7 mouse cellular contexts compared by ENCODE assay signal in the genomic region with DNA sequence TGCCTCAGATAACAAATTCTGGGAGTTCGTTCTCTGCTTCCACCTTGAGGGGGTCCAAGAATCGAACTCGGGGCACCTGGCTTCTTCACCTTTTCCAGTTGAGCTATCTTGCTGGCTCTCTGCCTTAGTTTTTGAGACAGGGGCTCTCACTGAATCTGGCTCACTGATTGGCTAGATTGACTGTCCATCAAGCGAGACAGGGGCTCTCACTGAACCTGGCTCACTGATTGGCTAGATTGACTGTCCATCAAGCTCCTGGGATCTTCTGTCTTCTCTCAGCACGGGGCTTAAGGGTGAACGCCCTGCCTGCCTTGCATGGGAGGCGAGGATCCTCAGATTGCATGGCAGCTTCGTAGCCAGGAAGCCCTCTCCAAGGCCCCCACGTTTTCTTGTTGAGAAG. TPM values are rescaled to one million over a fixed set of nuclear protein-coding genes. Genes with fewer than 3 reads are reported as not detected.
DNase-seq lines count a peak whose midpoint lies in the region.

No protein-coding gene starts in this region.

- peak; percentile 39 for DNase-seq in layer of hippocampus, adult 11-12 months (ENCODE audit: low spot score)
- DNase-seq in layer of hippocampus, postnatal 36 days: no peak
- DNase-seq in MEL-GATA-1-ER (ENCODE audit: extremely low read depth, low read depth): peak; percentile 12
- peak; percentile 26 for DNase-seq in c-Kit-positive CD71-negative TER-119-negative erythroid progenitor cells, embryonic 14.5 days (ENCODE audit: low read depth)
- DNase-seq in heart, postnatal 10 days: peak; percentile 56 to 61
- DNase-seq in lung, postnatal 25 days (ENCODE audit: low spot score): peak; percentile 29
- DNase-seq in natural killer cell, adult 2 months (ENCODE audit: low spot score in 2 of 2): no peak

- intact Hi-C loops in heart, postnatal 10 days (cut with DNase I): no loop called here

RNA-seq across cellular contexts. Expression of a gene that starts 43.8 kb away (rescaled TPM):
- under 1 TPM; 0.48 to 0.67 TPM for total RNA-seq in layer of hippocampus, postnatal 36 days (2021)
- total RNA-seq in heart, postnatal 10 days (2021): 1 to 10 TPM; 5.5 to 5.7 TPM

RNA-seq across cellular contexts. Expression of a gene that starts 47.4 kb away (rescaled TPM):
- total RNA-seq in layer of hippocampus, postnatal 36 days (2021): 1 to 10 TPM; 2.5 to 3.2 TPM
- 1 to 10 TPM; 2.7 to 3.3 TPM for total RNA-seq in heart, postnatal 10 days (2021)

RNA-seq across cellular contexts. Expression of a gene that starts 54.3 kb away (rescaled TPM):
- 10 to 100 TPM; 19.4 TPM for total RNA-seq in layer of hippocampus, postnatal 36 days (2021)
- 10 to 100 TPM in 1 of 2 experiments, 1 to 10 TPM in 1; 9.7 to 10.5 TPM for total RNA-seq in heart, postnatal 10 days (2021)

Comparison
In these comparisons a context has a peak if more than half of its experiments do, and no peak if none do; other contexts are left out.
1. DNase-seq: peak in layer of hippocampus, adult 11-12 months (single experiment), MEL-GATA-1-ER (single experiment), c-Kit-positive CD71-negative TER-119-negative erythroid progenitor cells, embryonic 14.5 days (single experiment), heart, postnatal 10 days (2 of 2) and lung, postnatal 25 days (single experiment); none in layer of hippocampus, postnatal 36 days (0 of 2) and natural killer cell, adult 2 months (0 of 2).